Mouse (Mus musculus): ENCODE results near the gene Thra.

GRCm38 (mm10) chr11:98735111-98735510 is 5.3 kb upstream of the Thra start:
- TF ChIP-seq CTCF (IDR thresholded peaks at IDR 0.05; ENCODE audit: low read depth, low read length) (no peak), POLR2A (IDR thresholded peaks at IDR 0.05; ENCODE audit: extremely low read depth, insufficient read depth, low read length) (no peak)
